Mouse (Mus musculus): ENCODE measurements around the gene Med16. TPM values are rescaled to one million over a fixed set of nuclear protein-coding genes. Genes with fewer than 3 reads are reported as not detected.
A peak's percentile ranks its signal among the peaks of the same experiment; 100 is the strongest.
"Not testable (repeated sequence)": the region's sequence is repeated elsewhere in the genome, so short reads cannot be mapped to it uniquely, and the experiment has no call there.

Gene Med16
- total RNA-seq, 2 experiments from 2014 or later, result 55.4 to 61.9 TPM

GRCm38 (mm10) chr10:79897316-79898245 is 11.1 kb downstream of the Med16 start:
- DNase-seq (ENCODE audit: extremely low spot score in 1 of 2, low spot score in 2 of 2), result no peak
- intact Hi-C loops (cut with DNase I), result no loop called here

GRCm38 (mm10) chr10:79896814-79897213 is 11.9 kb downstream of the Med16 start:
- DNase-seq (ENCODE audit: extremely low spot score in 1 of 2, low spot score in 2 of 2), result no peak
- intact Hi-C loops (cut with DNase I), result no loop called here

GRCm38 (mm10) chr10:79896306-79896705 is 12.4 kb downstream of the Med16 start:
- no peak for DNase-seq (ENCODE audit: extremely low spot score in 1 of 2, low spot score in 2 of 2)
- intact Hi-C loops (cut with DNase I), result no loop called here

- peak; percentile 51 to 78 for DNase-seq (ENCODE audit: extremely low spot score in 1 of 2, low spot score in 2 of 2)
- intact Hi-C loops (cut with DNase I), result not testable (repeated sequence)
Observed at GRCm38 (mm10) chr10:79892451-79893118, 16.1 kb downstream of the Med16 start.

GRCm38 (mm10) chr10:79890670-79891069 is 18.1 kb downstream of the Med16 start, which contains the start of gene Cfd:
Gene Cfd (plus strand): TSS chr10:79890853.
- no peak for DNase-seq (ENCODE audit: extremely low spot score in 1 of 2, low spot score in 2 of 2)
- intact Hi-C loops (cut with DNase I), result no loop called here

- no peak for DNase-seq (ENCODE audit: extremely low spot score in 1 of 2, low spot score in 2 of 2)
- intact Hi-C loops (cut with DNase I), result loop anchor here (5.0 kb wide), 1 partner anchor 33 kb away; the partner anchor contains the start of gene R3hdm4
Observed at GRCm38 (mm10) chr10:79889386-79889785, 19.3 kb downstream of the Med16 start.

GRCm38 (mm10) chr10:79886611-79887010 is 22.1 kb downstream of the Med16 start:
- intact Hi-C loops (cut with DNase I), result loop anchor here (5.0 kb wide), 1 partner anchor 36 kb away; the partner anchor contains the start of gene R3hdm4
- no peak for DNase-seq (ENCODE audit: extremely low spot score in 1 of 2, low spot score in 2 of 2)

GRCm38 (mm10) chr10:79886054-79886453 is 22.7 kb downstream of the Med16 start, which contains the start of gene Elane:
Gene Elane (plus strand): TSS chr10:79886247.
- no peak for DNase-seq (ENCODE audit: extremely low spot score in 1 of 2, low spot score in 2 of 2)
- intact Hi-C loops (cut with DNase I), result loop anchor here (5.0 kb wide), 1 partner anchor 36 kb away; the partner anchor contains the start of gene R3hdm4

- intact Hi-C loops (cut with DNase I), result loop anchor here (5.0 kb wide), 1 partner anchor 37 kb away; the partner anchor contains the start of gene R3hdm4
- not testable (repeated sequence) for DNase-seq (ENCODE audit: extremely low spot score in 1 of 2, low spot score in 2 of 2)
Observed at GRCm38 (mm10) chr10:79884938-79885337, 23.8 kb downstream of the Med16 start.

GRCm38 (mm10) chr10:79884446-79884845 is 24.3 kb downstream of the Med16 start:
- DNase-seq (ENCODE audit: extremely low spot score in 1 of 2, low spot score in 2 of 2), result peak in 1 of 2 experiments; percentile 60
- intact Hi-C loops (cut with DNase I), result no loop called here

- intact Hi-C loops (cut with DNase I), result no loop called here
- peak; percentile 59 to 86 for DNase-seq (ENCODE audit: extremely low spot score in 1 of 2, low spot score in 2 of 2)
Observed at GRCm38 (mm10) chr10:79883297-79884084, 25.2 kb downstream of the Med16 start.

- intact Hi-C loops (cut with DNase I), result no loop called here
- peak in 1 of 2 experiments; percentile 57 for DNase-seq (ENCODE audit: extremely low spot score in 1 of 2, low spot score in 2 of 2)
Observed at GRCm38 (mm10) chr10:79881981-79882380, 26.7 kb downstream of the Med16 start.

- intact Hi-C loops (cut with DNase I), result no loop called here
- no peak for DNase-seq (ENCODE audit: extremely low spot score in 1 of 2, low spot score in 2 of 2)
Observed at GRCm38 (mm10) chr10:79880721-79881120, 28.0 kb downstream of the Med16 start.

- DNase-seq (ENCODE audit: extremely low spot score in 1 of 2, low spot score in 2 of 2), result no peak
- intact Hi-C loops (cut with DNase I), result no loop called here
Observed at GRCm38 (mm10) chr10:79879527-79879926, 29.2 kb downstream of the Med16 start.

- intact Hi-C loops (cut with DNase I), result no loop called here
- peak in 1 of 2 experiments; percentile 61 for DNase-seq (ENCODE audit: extremely low spot score in 1 of 2, low spot score in 2 of 2)
Observed at GRCm38 (mm10) chr10:79877757-79878156, 31.0 kb downstream of the Med16 start.

GRCm38 (mm10) chr10:79877174-79877573 is 31.5 kb downstream of the Med16 start:
- intact Hi-C loops (cut with DNase I), result no loop called here
- peak in 1 of 2 experiments; percentile 47 for DNase-seq (ENCODE audit: extremely low spot score in 1 of 2, low spot score in 2 of 2)

- intact Hi-C loops (cut with DNase I), result no loop called here
- DNase-seq (ENCODE audit: extremely low spot score in 1 of 2, low spot score in 2 of 2), result peak in 1 of 2 experiments; percentile 68
Observed at GRCm38 (mm10) chr10:79874290-79874862, 34.3 kb downstream of the Med16 start, which contains the start of the genes Prtn3 and Plppr3. Gene Prtn3 (plus strand): TSS chr10:79874476. Gene Plppr3 (minus strand): TSS chr10:79874634.

- DNase-seq (ENCODE audit: extremely low spot score in 1 of 2, low spot score in 2 of 2), result no peak
- intact Hi-C loops (cut with DNase I), result no loop called here
Observed at GRCm38 (mm10) chr10:79873715-79874289, 34.9 kb downstream of the Med16 start.
